Comparison of ENCODE assay signal across 23 mouse cellular contexts in the genomic region with DNA sequence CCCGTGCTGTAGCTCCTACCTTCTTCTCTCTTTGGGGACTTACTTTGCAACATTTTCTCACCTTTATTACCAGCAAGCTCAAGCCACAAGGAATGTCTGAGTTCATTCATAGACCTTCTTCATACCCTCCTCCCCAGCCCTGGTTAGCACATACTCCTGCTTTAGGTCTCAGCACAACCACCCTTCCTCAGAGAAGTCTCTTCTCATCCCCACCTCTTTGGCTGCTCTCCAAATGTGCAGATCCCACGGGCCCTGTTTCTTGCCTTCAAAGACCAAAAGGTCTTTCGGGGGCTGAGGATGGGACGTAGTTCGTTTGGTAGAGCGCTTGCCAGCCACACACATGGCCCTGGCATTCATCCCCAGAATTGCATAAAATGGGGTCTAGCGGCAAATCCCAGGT. TPM values are rescaled to one million over a fixed set of nuclear protein-coding genes. Genes with fewer than 3 reads are reported as not detected.
DNase-seq lines count a peak whose midpoint lies in the region; ATAC-seq and TF ChIP-seq lines count a peak whose summit lies in the region.
"Had no signal": no experiment of that assay in that cellular context is flagged by ENCODE, and none has a peak within 500 bp of the region (broad histone marks: within the 10 kb centered on the region; RNA-seq: fewer than 3 reads in every experiment).

No protein-coding gene starts in this region.

- no peaks in the 10 kb centered on the region for H3K9me3 ChIP-seq in heart, embryonic 14.5 days (ENCODE audit: control insufficient read depth, low read length)
- H3K9me3 ChIP-seq in kidney, postnatal 0 days (replicated peaks; ENCODE audit: low read length), result no peaks in the 10 kb centered on the region
- H3K9me3 ChIP-seq: embryonic facial prominence, embryonic 13.5 days; forebrain, embryonic 15.5 days; hindbrain, embryonic 13.5 days; liver, embryonic 12.5 days; midbrain, embryonic 12.5 days; neural tube, embryonic 13.5 days had no signal

- H3K9ac ChIP-seq in heart, embryonic 14.5 days (ENCODE audit: low read length), result peak overlapping the region; percentile 27; the same call in 1 of the 2 replicates
- no peak overlapping the region for H3K9ac ChIP-seq in kidney, postnatal 0 days (ENCODE audit: low read depth, low read length)
- H3K9ac ChIP-seq: embryonic facial prominence, embryonic 13.5 days; forebrain, embryonic 15.5 days; hindbrain, embryonic 13.5 days; liver, embryonic 12.5 days; midbrain, embryonic 12.5 days; neural tube, embryonic 13.5 days had no signal

- ATAC-seq in heart, embryonic 14.5 days (ENCODE audit: insufficient number of reproducible peaks, insufficient read depth, low FRiP score, low read depth), result no peak
- no peak for ATAC-seq in kidney, postnatal 0 days (replicated peaks; ENCODE audit: low FRiP score, low read depth)
- ATAC-seq: forebrain, embryonic 15.5 days; inflammation-experienced regulatory T-cells, adult 6 months; liver, embryonic 12.5 days had no signal

- peaks cover 3% of the 10 kb centered on the region; the same call in 1 of the 2 replicates for H3K36me3 ChIP-seq in heart, embryonic 14.5 days (ENCODE audit: control insufficient read depth, insufficient read depth, low read length)
- H3K36me3 ChIP-seq in kidney, postnatal 0 days (ENCODE audit: insufficient read depth, low read length), result no peaks in the 10 kb centered on the region; the same call in 1 of the 2 replicates
- H3K36me3 ChIP-seq: forebrain, embryonic 15.5 days had no signal

- no peaks in the 10 kb centered on the region for H3K27me3 ChIP-seq in heart, embryonic 14.5 days (ENCODE audit: control insufficient read depth, insufficient read depth, low read length)
- H3K27me3 ChIP-seq in kidney, postnatal 0 days (ENCODE audit: insufficient read depth, low read length), result no peaks in the 10 kb centered on the region
- H3K27me3 ChIP-seq: embryonic facial prominence, embryonic 13.5 days; forebrain, embryonic 15.5 days; hindbrain, embryonic 13.5 days; liver, embryonic 12.5 days; midbrain, embryonic 12.5 days; neural tube, embryonic 13.5 days had no signal

- H3K4me1 ChIP-seq in heart, embryonic 14.5 days (ENCODE audit: control insufficient read depth in 2 of 2, insufficient read depth in 2 of 2, low read length in 2 of 2), result peaks cover 13 to 25% of the 10 kb centered on the region in 2 experiments
- H3K4me1 ChIP-seq in kidney, postnatal 0 days (replicated peaks; ENCODE audit: insufficient read depth, low read length), result peaks cover 20% of the 10 kb centered on the region

- TF ChIP-seq CTCF in kidney, postnatal 0 days (IDR thresholded peaks at IDR 0.05; ENCODE audit: low read depth), result no peak
- TF ChIP-seq CTCF in brain, embryonic 14.5 days (IDR thresholded peaks at IDR 0.05; ENCODE audit: borderline replicate concordance, extremely low read depth, insufficient read depth, insufficient read length), result no peak

- H3K27ac ChIP-seq in heart, embryonic 14.5 days (replicated peaks in 1 of 2; ENCODE audit: control insufficient read depth in 1 of 2, insufficient read depth in 1 of 2, low read depth in 2 of 2, low read length in 2 of 2), result no peak overlapping the region
- peak overlapping the region; percentile 36; the same call in 1 of the 2 replicates for H3K27ac ChIP-seq in kidney, postnatal 0 days
- H3K27ac ChIP-seq: embryonic facial prominence, embryonic 13.5 days; forebrain, embryonic 15.5 days; hindbrain, embryonic 13.5 days; layer of hippocampus, adult 2 months; liver, embryonic 12.5 days; midbrain, embryonic 12.5 days; neural tube, embryonic 13.5 days had no signal

- H3K4me3 ChIP-seq in heart, embryonic 14.5 days (ENCODE audit: control insufficient read depth in 1 of 2, insufficient read depth in 1 of 2, low read depth in 1 of 2, low read length in 2 of 2), result no peak overlapping the region
- H3K4me3 ChIP-seq in kidney, postnatal 0 days (replicated peaks; ENCODE audit: low read depth, low read length), result no peak overlapping the region
- H3K4me3 ChIP-seq: embryonic facial prominence, embryonic 13.5 days; forebrain, embryonic 15.5 days; hindbrain, embryonic 13.5 days; layer of hippocampus, adult 2 months; liver, embryonic 12.5 days; midbrain, embryonic 12.5 days; neural tube, embryonic 13.5 days had no signal

- DNase-seq in cerebellum, postnatal 10 days, result peak; percentile 13 to 19
- DNase-seq in cerebellum, adult 18-20 months, result no peak
- no peak for DNase-seq in heart, adult 18-20 months
- no peak for DNase-seq in kidney, postnatal 0 days (ENCODE audit: low spot score)
- DNase-seq in kidney, adult 18-20 months, result no peak
- DNase-seq in brain, embryonic 14.5 days (ENCODE audit: low read depth), result peak; percentile 8
- DNase-seq in c-Kit-positive CD71-positive TER-119-positive erythroid progenitor cells, embryonic 14.5 days (ENCODE audit: low spot score), result no peak
- DNase-seq: adrenal gland, adult 2 months; cerebellum, adult 9-11 months; gastrocnemius, postnatal 36 days; kidney, postnatal 10 days; layer of hippocampus, postnatal 36 days; lung, adult 2 months; thymus, adult 2 months had no signal

- no peak for TF ChIP-seq POLR2A in brain, embryonic 14.5 days (IDR thresholded peaks at IDR 0.05; ENCODE audit: borderline replicate concordance, extremely low read depth, insufficient read depth, insufficient read length, poor library complexity, severe bottlenecking)

- WGBS in heart, embryonic 14.5 days, result 15% methylated on average over 7 of the region's 7 CpGs
- WGBS in kidney, postnatal 0 days, result 38% methylated on average over 7 of the region's 7 CpGs

- peak overlapping the region; percentile 37 for H3K4me2 ChIP-seq in heart, embryonic 14.5 days (ENCODE audit: low read length)
- no peak overlapping the region for H3K4me2 ChIP-seq in kidney, postnatal 0 days (ENCODE audit: low read length)
- H3K4me2 ChIP-seq: embryonic facial prominence, embryonic 13.5 days; forebrain, embryonic 15.5 days; hindbrain, embryonic 13.5 days; liver, embryonic 12.5 days; midbrain, embryonic 12.5 days; neural tube, embryonic 13.5 days had no signal

RNA-seq across cellular contexts. Expression of a gene that starts 13.8 kb away (rescaled TPM):
- polyA plus RNA-seq in heart, embryonic 14.5 days (2014; fragmentation: Nextera tagmentation; extraction: Ambion mirVana), result 4.8 and 4.9 TPM in 2 replicates
- total RNA-seq in heart, adult 18-20 months (2021), result 1 to 10 TPM; 2.6 to 3.9 TPM
- 12.8 and 12.9 TPM in 2 replicates for polyA plus RNA-seq in kidney, postnatal 0 days (2015; fragmentation: Nextera tagmentation; extraction: Ambion mirVana)
- 6.5 and 8.5 TPM in 2 replicates for polyA plus RNA-seq in brain, embryonic 14.5 days (2012; rRNA removed)

Comparison
In these comparisons a context has a peak if more than half of its experiments do, and no peak if none do; other contexts are left out.
1. DNase-seq: peak in cerebellum, postnatal 10 days (2 of 2) and brain, embryonic 14.5 days (single experiment); none in cerebellum, adult 18-20 months (0 of 2), heart, adult 18-20 months (0 of 2), kidney, postnatal 0 days (single experiment), kidney, adult 18-20 months (single experiment) and c-Kit-positive CD71-positive TER-119-positive erythroid progenitor cells, embryonic 14.5 days (single experiment).